Mouse (Mus musculus) forebrain, embryonic 13.5 days (tissue): ENCODE results near the gene Rnf144a. TPM values are rescaled to one million over a fixed set of nuclear protein-coding genes. Genes with fewer than 3 reads are reported as not detected.

Source experiments
- ATAC-seq: fragments of 200-750 bp; cut with Nextera tagmentation; 2 replicates; pipeline ENCODE4 v1.8.0; 2017
- H3K27ac ChIP-seq: fragments of 300-500 bp; sonication (generic); 2 replicates; pipeline ENCODE4 v1.5.1; 2015; ENCODE audit warnings: inconsistent platforms, mild to moderate bottlenecking, moderate library complexity
- H3K27me3 ChIP-seq: fragments of 300-500 bp; sonication (generic); 2 replicates; pipeline ENCODE4 v1.6.1; 2015; ENCODE audit warnings: mild to moderate bottlenecking, inconsistent platforms
- H3K36me3 ChIP-seq: fragments of 300-500 bp; sonication (generic); 2 replicates; pipeline ENCODE4 v1.6.1; 2015; ENCODE audit warnings: mild to moderate bottlenecking, inconsistent platforms; ENCODE audit not compliant: poor library complexity, severe bottlenecking
- H3K4me1 ChIP-seq: fragments of 300-500 bp; sonication (generic); 2 replicates; pipeline ENCODE4 v1.6.1; 2015; ENCODE audit warnings: inconsistent platforms
- H3K4me2 ChIP-seq: fragments of 300-500 bp; sonication (generic); 2 replicates; pipeline ENCODE4 v1.6.1; 2015; ENCODE audit warnings: inconsistent platforms, mild to moderate bottlenecking, moderate library complexity
- H3K4me3 ChIP-seq: fragments of 300-500 bp; sonication (generic); 2 replicates; pipeline ENCODE4 v1.5.1; 2015; ENCODE audit warnings: mild to moderate bottlenecking, inconsistent platforms
- H3K9ac ChIP-seq: fragments of 300-500 bp; sonication (generic); 2 replicates; pipeline ENCODE4 v1.6.1; 2015; ENCODE audit warnings: mild to moderate bottlenecking, inconsistent platforms
- H3K9me3 ChIP-seq: fragments of 300-500 bp; sonication (generic); replicated peaks from 2 replicates; pipeline ENCODE4 v1.6.1; 2016; ENCODE audit warnings: inconsistent platforms
- WGBS: fragments of 180-500 bp; shearing (Covaris S2); methylation state at CpG from one replicate; pipeline ENCODE4 v1.1.7; 2015; 5-methylcytosine and 5-hydroxymethylcytosine counted together
- polyA plus RNA-seq: library from polyadenylated mRNA; unstranded; fragments of >200 nt; fragmentation: Nextera tagmentation; extraction: Ambion mirVana; gene quantifications from 2 replicates; pipeline ENCODE4 v1.2.1, GENCODE M21; 2015

Rnf144a gene
- polyA plus RNA-seq, 1 experiment from 2014 or later: 36.8 TPM

DNA sequence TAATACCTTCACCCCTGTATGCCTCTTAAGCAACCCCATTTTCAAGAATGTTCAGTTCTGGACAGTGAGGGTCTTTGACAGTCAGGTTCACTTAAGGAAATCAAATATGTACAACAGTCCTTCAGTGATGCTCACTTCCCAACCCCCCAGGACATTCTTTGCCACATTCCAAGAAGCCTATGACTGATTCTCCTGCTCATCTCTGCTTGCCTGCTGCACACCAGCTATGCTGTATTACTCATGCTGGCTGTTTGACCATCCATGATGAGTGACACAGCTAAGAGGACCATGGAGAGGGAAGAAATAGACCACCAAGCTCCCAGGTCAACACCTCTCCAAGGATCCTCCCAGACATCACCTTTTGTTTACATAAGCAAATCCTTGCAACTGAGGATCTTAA, 75.2 kb downstream of the Rnf144a start:
- H3K9ac ChIP-seq: no peak overlapping the region
- H3K27me3 ChIP-seq: no peaks in the 10 kb centered on the region
- H3K36me3 ChIP-seq: peaks cover 40% of the 10 kb centered on the region
- H3K4me2 ChIP-seq: no peak overlapping the region
- H3K27ac ChIP-seq: no peak overlapping the region
- 0 out of 2 replicates have a peak, but pooled peaks cover 5% of the 10 kb centered on the region for H3K4me1 ChIP-seq
- H3K9me3 ChIP-seq: no peaks in the 10 kb centered on the region
- H3K4me3 ChIP-seq: no peak overlapping the region
- ATAC-seq: no peak

DNA sequence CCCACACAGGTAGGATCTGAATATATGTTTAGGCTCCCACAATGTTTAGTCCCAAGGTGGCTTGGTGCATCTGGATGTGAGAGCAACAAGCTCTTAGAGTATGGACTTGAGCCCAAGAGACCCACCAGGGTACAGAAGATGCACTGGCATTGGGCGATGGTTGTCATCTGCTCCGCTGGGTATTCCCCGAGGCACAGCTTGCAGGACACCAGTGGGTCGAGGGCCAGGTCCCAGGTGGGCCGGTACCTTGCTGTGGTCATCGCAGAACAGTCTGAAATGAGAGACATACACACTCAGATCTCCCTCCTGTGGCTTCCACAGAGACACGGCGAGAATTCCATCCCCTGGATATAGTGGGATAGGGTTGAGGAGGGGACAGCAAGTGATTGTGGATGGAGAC, 75.9 kb downstream of the Rnf144a start:
- no peak overlapping the region for H3K27ac ChIP-seq
- ATAC-seq: no peak
- H3K9me3 ChIP-seq: no peaks in the 10 kb centered on the region
- 96% methylated on average over 8 of the region's 8 CpGs for WGBS
- H3K27me3 ChIP-seq: no peaks in the 10 kb centered on the region
- no peak overlapping the region for H3K4me3 ChIP-seq
- 0 out of 2 replicates have a peak, but pooled peaks cover 5% of the 10 kb centered on the region for H3K4me1 ChIP-seq
- peaks cover 40% of the 10 kb centered on the region for H3K36me3 ChIP-seq
- no peak overlapping the region for H3K4me2 ChIP-seq
- no peak overlapping the region for H3K9ac ChIP-seq

GRCm38 (mm10) chr12:26333678-26334077, 81.4 kb downstream of the Rnf144a start:
- Histone ChIP-seq H3K4me3 (no peak overlapping the region), H3K27me3 (no peaks in the 10 kb centered on the region), H3K4me1 (peaks cover 4% of the 10 kb centered on the region; the same call in 1 of the 2 replicates), H3K9ac (no peak overlapping the region), H3K4me2 (no peak overlapping the region), H3K9me3 (no peaks in the 10 kb centered on the region), H3K36me3 (peaks cover 46% of the 10 kb centered on the region), H3K27ac (no peak overlapping the region)
- ATAC-seq: 0 out of 2 replicates have a peak, but pooled peaks have one; percentile 21
- 86% methylated on average over 1 of the region's 1 CpGs for WGBS

- no peak for ATAC-seq
- Histone ChIP-seq H3K4me1 (peaks cover 4% of the 10 kb centered on the region; the same call in 1 of the 2 replicates), H3K36me3 (peaks cover 41% of the 10 kb centered on the region), H3K9me3 (no peaks in the 10 kb centered on the region), H3K27ac (peak overlapping the region; percentile 6; the same call in 1 of the 2 replicates), H3K4me2 (no peak overlapping the region), H3K4me3 (no peak overlapping the region), H3K27me3 (no peaks in the 10 kb centered on the region), H3K9ac (no peak overlapping the region)
- WGBS: 80% methylated on average over 3 of the region's 3 CpGs
These were observed 84.0 kb downstream of the Rnf144a start for GRCm38 (mm10) chr12:26331048-26331447.

DNA sequence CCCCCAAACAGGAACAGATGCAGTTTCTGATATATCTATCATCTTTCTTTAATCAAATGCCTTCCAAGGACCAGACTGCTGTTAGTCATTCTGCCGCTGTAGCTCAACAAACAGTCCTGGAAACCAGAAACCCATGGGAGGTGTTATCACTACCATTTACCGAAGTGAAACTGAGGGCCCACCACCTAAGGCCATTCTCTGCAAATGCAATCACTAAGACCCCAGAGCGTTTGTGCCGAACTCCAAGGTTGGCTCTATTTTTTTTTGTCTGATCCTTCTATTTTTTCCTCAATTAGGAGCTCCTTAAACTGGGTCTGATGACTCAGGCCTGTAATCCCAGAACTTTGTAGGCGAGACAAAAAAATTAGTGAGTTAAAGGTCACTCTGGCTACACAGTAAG, 85.3 kb downstream of the Rnf144a start:
- Histone ChIP-seq H3K4me3 (no peak overlapping the region), H3K4me2 (no peak overlapping the region), H3K27me3 (no peaks in the 10 kb centered on the region), H3K9me3 (no peaks in the 10 kb centered on the region), H3K27ac (no peak overlapping the region), H3K36me3 (peaks cover 41% of the 10 kb centered on the region), H3K4me1 (peaks cover 4% of the 10 kb centered on the region; the same call in 1 of the 2 replicates), H3K9ac (no peak overlapping the region)
- ATAC-seq: no peak
- 93% methylated on average over 5 of the region's 5 CpGs for WGBS

DNA sequence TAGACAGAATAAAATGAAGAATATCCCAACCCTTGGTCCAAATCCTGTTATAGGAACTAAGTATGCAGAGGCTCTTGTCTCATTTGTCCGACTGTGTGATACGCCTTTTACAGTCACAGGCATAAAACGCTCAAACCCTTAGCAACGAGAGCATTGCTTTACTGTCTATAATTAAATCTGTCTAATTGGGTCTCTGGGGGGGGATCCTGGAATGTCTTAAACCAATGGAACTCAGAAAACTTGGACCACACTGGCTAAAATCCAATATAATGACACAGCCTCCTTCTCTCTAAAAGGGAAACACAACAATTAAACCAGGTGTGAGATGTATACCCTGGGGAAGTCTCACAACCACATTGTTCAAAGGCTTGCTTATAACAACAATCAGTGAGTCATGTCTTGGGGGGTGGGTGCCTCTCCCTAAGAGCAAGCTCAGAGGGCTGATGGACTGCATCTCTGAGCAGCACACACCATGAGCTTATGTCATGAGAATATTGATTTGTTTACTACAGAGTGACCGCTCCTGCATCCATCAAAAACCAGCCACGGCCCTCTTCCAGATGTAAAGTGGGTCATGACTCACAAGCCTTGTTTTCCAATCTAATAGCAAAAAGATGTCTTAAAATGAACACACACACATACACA, 85.9 kb downstream of the Rnf144a start:
- Histone ChIP-seq H3K27me3 (no peaks in the 10 kb centered on the region), H3K9me3 (no peaks in the 10 kb centered on the region), H3K36me3 (peaks cover 46% of the 10 kb centered on the region), H3K9ac (no peak overlapping the region), H3K4me3 (no peak overlapping the region), H3K4me2 (no peak overlapping the region), H3K27ac (no peak overlapping the region), H3K4me1 (peaks cover 4% of the 10 kb centered on the region; the same call in 1 of the 2 replicates)
- ATAC-seq: no peak
- WGBS: 71% methylated on average over 6 of the region's 6 CpGs

GRCm38 (mm10) chr12:26323783-26324364, 91.2 kb downstream of the Rnf144a start:
- 85% methylated on average over 5 of the region's 5 CpGs for WGBS
- H3K27ac ChIP-seq: no peak overlapping the region

DNA sequence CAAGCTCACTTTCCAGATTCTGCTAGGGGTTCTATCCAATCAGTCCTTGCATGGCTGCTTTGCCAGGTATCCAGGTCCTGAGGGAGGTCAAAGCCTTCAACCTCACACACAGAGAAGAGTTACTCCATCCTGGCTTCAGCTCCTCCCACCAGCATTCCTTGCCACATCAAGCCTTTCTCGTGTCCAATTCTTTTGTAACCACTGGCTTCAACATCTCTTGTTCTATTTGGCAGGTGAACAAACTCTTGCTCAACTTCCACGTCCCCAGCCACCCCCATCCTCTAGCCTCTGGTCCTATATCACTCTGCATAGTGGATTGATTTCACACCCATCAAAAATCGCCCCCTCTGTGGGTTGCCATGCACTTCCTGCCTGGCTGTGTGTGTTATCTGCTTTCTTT, 98.8 kb downstream of the Rnf144a start:
- WGBS: 84% methylated on average over 3 of the region's 3 CpGs
- ATAC-seq: no peak

More at GRCm38 (mm10) chr12:26323783-26324364, 91.2 kb downstream of the Rnf144a start:
- no peaks in the 10 kb centered on the region for H3K9me3 ChIP-seq
- no peaks in the 10 kb centered on the region for H3K27me3 ChIP-seq
- H3K4me2 ChIP-seq: no peak overlapping the region
- H3K9ac ChIP-seq: no peak overlapping the region
- peaks cover 75% of the 10 kb centered on the region for H3K36me3 ChIP-seq
- no peak overlapping the region for H3K4me3 ChIP-seq
- ATAC-seq: no peak
- 0 out of 2 replicates have a peak, but pooled peaks cover 3% of the 10 kb centered on the region for H3K4me1 ChIP-seq

GRCm38 (mm10) chr12:26314959-26315358, 100.1 kb downstream of the Rnf144a start:
- H3K36me3 ChIP-seq: peaks cover 80% of the 10 kb centered on the region
- no peaks in the 10 kb centered on the region for H3K27me3 ChIP-seq
- no peak overlapping the region for H3K4me2 ChIP-seq
- no peaks in the 10 kb centered on the region for H3K9me3 ChIP-seq
- no peak overlapping the region for H3K4me3 ChIP-seq
- no peak for ATAC-seq
- no peaks in the 10 kb centered on the region for H3K4me1 ChIP-seq
- no peak overlapping the region for H3K27ac ChIP-seq
- no peak overlapping the region for H3K9ac ChIP-seq
- 42% methylated on average over 5 of the region's 5 CpGs for WGBS

More for the DNA sequence above, 98.8 kb downstream of the Rnf144a start:
- H3K4me1 ChIP-seq: no peaks in the 10 kb centered on the region
- H3K9ac ChIP-seq: no peak overlapping the region
- no peaks in the 10 kb centered on the region for H3K9me3 ChIP-seq
- no peak overlapping the region for H3K4me3 ChIP-seq
- H3K36me3 ChIP-seq: peaks cover 86% of the 10 kb centered on the region
- H3K4me2 ChIP-seq: no peak overlapping the region
- no peaks in the 10 kb centered on the region for H3K27me3 ChIP-seq
- no peak overlapping the region for H3K27ac ChIP-seq

GRCm38 (mm10) chr12:26311548-26311947, 103.5 kb downstream of the Rnf144a start:
- Histone ChIP-seq H3K36me3 (peaks cover 61% of the 10 kb centered on the region), H3K9ac (no peak overlapping the region), H3K27ac (no peak overlapping the region), H3K9me3 (no peaks in the 10 kb centered on the region), H3K4me1 (no peaks in the 10 kb centered on the region), H3K27me3 (no peaks in the 10 kb centered on the region), H3K4me3 (no peak overlapping the region), H3K4me2 (no peak overlapping the region)
- ATAC-seq: 0 out of 2 replicates have a peak, but pooled peaks have one; percentile 30

- ATAC-seq: no peak
- 89% methylated on average over 11 of the region's 11 CpGs for whole genome bisulfite sequencing
These were observed 104.8 kb downstream of the Rnf144a start for GRCm38 (mm10) chr12:26310247-26310646.

GRCm38 (mm10) chr12:26302886-26303285, 112.2 kb downstream of the Rnf144a start:
- Histone ChIP-seq H3K4me3 (no peak overlapping the region), H3K27ac (no peak overlapping the region), H3K4me1 (peaks cover 12% of the 10 kb centered on the region), H3K4me2 (no peak overlapping the region), H3K36me3 (peaks cover 11% of the 10 kb centered on the region; the same call in 1 of the 2 replicates), H3K27me3 (no peaks in the 10 kb centered on the region), H3K9me3 (no peaks in the 10 kb centered on the region), H3K9ac (no peak overlapping the region)
- WGBS: 37% methylated on average over 5 of the region's 5 CpGs
- no peak for ATAC-seq

More at GRCm38 (mm10) chr12:26310247-26310646, 104.8 kb downstream of the Rnf144a start:
- H3K27ac ChIP-seq: no peak overlapping the region
- H3K4me2 ChIP-seq: no peak overlapping the region
- peaks cover 59% of the 10 kb centered on the region for H3K36me3 ChIP-seq
- H3K9me3 ChIP-seq: no peaks in the 10 kb centered on the region
- H3K27me3 ChIP-seq: no peaks in the 10 kb centered on the region
- H3K9ac ChIP-seq: no peak overlapping the region
- no peak overlapping the region for H3K4me3 ChIP-seq
- no peaks in the 10 kb centered on the region for H3K4me1 ChIP-seq
